Mouse (Mus musculus): ENCODE measurements around the gene Adgrg3. TPM values are rescaled to one million over a fixed set of nuclear protein-coding genes. Genes with fewer than 3 reads are reported as not detected.

The Adgrg3 gene
- polyA plus RNA-seq, 1 experiment from 2014 or later, result 2.8 TPM

DNA sequence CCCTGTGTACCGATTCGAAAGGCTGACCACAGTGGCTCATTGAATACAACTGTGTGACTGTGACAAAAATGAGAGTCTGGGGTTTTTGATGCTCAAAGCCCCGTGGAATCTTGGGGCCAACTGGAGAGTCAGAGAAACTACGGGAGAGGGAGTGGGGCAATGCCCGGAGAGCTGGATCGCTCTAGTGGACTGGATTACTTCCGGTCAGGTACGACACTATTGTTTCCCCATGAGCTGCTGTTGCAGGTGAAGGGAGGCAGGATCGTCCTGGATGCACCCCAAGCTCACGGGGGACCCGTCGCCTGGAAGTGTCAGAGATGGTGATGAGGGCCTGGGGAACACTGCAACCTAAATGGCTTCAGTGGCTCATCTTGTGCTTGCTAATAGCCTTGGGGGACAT, 21.5 kb upstream of the Adgrg3 start:
- no peak for DNase-seq (ENCODE audit: low spot score, missing footprints)
- 33% methylated on average over 12 of the region's 12 CpGs for WGBS
- Histone ChIP-seq H3K9ac (ENCODE audit: low read length) (peak overlapping the region; percentile 97), H3K27me3 (ENCODE audit: control insufficient read depth, insufficient read depth, low read length) (no peaks in the 10 kb centered on the region), H3K4me1 (ENCODE audit: control insufficient read depth, insufficient read depth, low read length) (peaks cover 67% of the 10 kb centered on the region), H3K9me3 (ENCODE audit: control insufficient read depth, low read length) (no peaks in the 10 kb centered on the region), H3K4me2 (peak overlapping the region; percentile 97), H3K4me3 (ENCODE audit: low read depth, low read length) (peak overlapping the region; percentile 68), H3K36me3 (ENCODE audit: control insufficient read depth, insufficient read depth, low read length) (no peaks in the 10 kb centered on the region), H3K27ac (ENCODE audit: low read depth, low read length) (peak overlapping the region; percentile 97; the same call in 1 of the 2 replicates)
- no peak for ATAC-seq (ENCODE audit: low FRiP score)

DNA sequence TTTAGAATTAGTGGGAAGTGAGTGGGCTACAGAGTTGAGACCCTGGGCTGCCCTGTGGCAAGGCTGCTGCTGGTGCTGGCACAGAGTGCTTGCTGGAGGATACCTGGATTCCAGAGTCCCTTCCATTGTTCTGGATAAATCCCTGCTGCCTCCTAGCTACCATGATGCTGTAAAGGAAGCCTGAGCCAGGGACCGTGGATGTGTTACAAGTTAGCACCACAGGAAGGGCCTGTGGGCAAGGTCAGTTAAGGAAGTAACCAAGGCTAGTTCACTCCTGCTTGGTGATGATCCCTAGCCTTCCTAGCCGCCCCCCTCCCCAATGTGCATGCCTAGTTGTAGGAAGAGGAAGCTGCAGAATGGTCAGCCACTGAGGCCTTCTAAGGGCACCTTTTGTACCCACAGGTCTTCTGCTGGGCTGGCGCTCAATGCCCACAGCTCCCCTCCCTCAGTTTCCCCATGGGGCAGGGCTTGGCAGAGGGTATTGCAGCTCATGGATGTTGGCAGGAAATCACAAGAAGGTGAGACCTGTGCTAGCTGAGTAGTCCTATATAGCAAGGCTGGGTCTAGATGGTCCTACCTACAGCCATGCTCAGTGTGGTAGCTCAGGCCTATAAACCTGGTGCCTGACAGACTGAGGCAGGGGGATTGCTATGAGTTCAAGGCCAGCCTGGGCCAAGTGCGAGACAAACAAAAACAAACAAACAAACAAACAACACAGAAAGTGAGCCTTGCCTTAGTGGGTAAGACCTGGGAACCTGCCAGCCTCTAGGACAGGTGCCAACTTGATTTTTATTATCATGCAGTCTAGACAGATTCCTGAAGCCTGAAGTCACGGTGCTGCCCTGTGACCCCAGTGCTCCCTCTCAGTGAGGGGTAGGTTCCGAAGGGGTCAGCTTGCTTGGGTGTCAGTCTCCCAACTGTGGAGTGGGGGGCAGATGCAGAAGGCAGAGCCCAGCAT, 20.3 kb upstream of the Adgrg3 start:
- Histone ChIP-seq H3K4me1 (ENCODE audit: control insufficient read depth, insufficient read depth, low read length) (peaks cover 74% of the 10 kb centered on the region), H3K4me2 (peak overlapping the region; percentile 97)
- DNase-seq (ENCODE audit: low spot score, missing footprints), result no peak

GRCm38 (mm10) chr8:94997857-94998243, 19.6 kb upstream of the Adgrg3 start:
- DNase-seq (ENCODE audit: low spot score, missing footprints) (no peak), ATAC-seq (ENCODE audit: low FRiP score) (no peak)
- H3K27me3 ChIP-seq (ENCODE audit: control insufficient read depth, insufficient read depth, low read length), result no peaks in the 10 kb centered on the region
- no peak overlapping the region; the same call in 1 of the 2 replicates for H3K27ac ChIP-seq (ENCODE audit: low read depth, low read length)
- WGBS, result 73% methylated on average over 6 of the region's 6 CpGs
- no peaks in the 10 kb centered on the region for H3K9me3 ChIP-seq (ENCODE audit: control insufficient read depth, low read length)
- 0 out of 2 replicates have a peak, but pooled peaks cover 3% of the 10 kb centered on the region for H3K36me3 ChIP-seq (ENCODE audit: control insufficient read depth, insufficient read depth, low read length)
- peak overlapping the region; percentile 68 for H3K4me3 ChIP-seq (ENCODE audit: low read depth, low read length)
- peak overlapping the region; percentile 53 for H3K9ac ChIP-seq (ENCODE audit: low read length)
- H3K4me2 ChIP-seq, result peak overlapping the region; percentile 97
- H3K4me1 ChIP-seq (ENCODE audit: control insufficient read depth, insufficient read depth, low read length), result peaks cover 68% of the 10 kb centered on the region

More for the DNA sequence above, 20.3 kb upstream of the Adgrg3 start:
- H3K36me3 ChIP-seq (ENCODE audit: control insufficient read depth, insufficient read depth, low read length), result 0 out of 2 replicates have a peak, but pooled peaks cover 2% of the 10 kb centered on the region
- H3K27me3 ChIP-seq (ENCODE audit: control insufficient read depth, insufficient read depth, low read length), result no peaks in the 10 kb centered on the region
- no peak for ATAC-seq (ENCODE audit: low FRiP score)
- 56% methylated on average over 6 of the region's 6 CpGs for WGBS
- H3K9ac ChIP-seq (ENCODE audit: low read length), result peak overlapping the region; percentile 97
- H3K27ac ChIP-seq (ENCODE audit: low read depth, low read length), result peak overlapping the region; percentile 97
- H3K9me3 ChIP-seq (ENCODE audit: control insufficient read depth, low read length), result no peaks in the 10 kb centered on the region
- H3K4me3 ChIP-seq (ENCODE audit: low read depth, low read length), result peak overlapping the region; percentile 68

DNA sequence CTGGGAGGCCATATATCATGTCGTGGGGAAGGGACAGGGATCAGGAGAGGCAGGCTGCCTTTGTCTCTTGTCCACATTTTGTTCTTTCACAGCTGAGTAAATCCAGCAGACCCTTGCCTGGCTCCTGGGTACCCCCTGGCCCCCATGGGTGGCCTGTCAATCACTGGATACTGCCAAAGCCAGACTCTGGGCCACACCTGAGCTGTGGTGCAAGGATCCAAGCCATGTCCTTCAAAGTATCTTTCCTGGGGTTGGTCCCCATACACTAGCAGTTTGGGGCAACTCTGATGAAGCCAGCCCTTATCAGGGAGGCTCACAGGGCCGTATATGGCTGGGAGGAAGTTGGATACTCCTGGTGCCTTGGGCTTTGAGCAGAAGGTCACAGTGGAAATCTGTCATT, 19.1 kb upstream of the Adgrg3 start:
- Histone ChIP-seq H3K4me1 (ENCODE audit: control insufficient read depth, insufficient read depth, low read length) (peaks cover 63% of the 10 kb centered on the region), H3K9ac (ENCODE audit: low read length) (peak overlapping the region; percentile 53), H3K27ac (ENCODE audit: low read depth, low read length) (peak overlapping the region; percentile 12; the same call in 1 of the 2 replicates), H3K4me2 (peak overlapping the region; percentile 97), H3K27me3 (ENCODE audit: control insufficient read depth, insufficient read depth, low read length) (no peaks in the 10 kb centered on the region), H3K36me3 (ENCODE audit: control insufficient read depth, insufficient read depth, low read length) (peaks cover 8% of the 10 kb centered on the region), H3K9me3 (ENCODE audit: control insufficient read depth, low read length) (no peaks in the 10 kb centered on the region), H3K4me3 (ENCODE audit: low read depth, low read length) (peak overlapping the region; percentile 68)
- WGBS, result 44% methylated on average over 2 of the region's 2 CpGs
- no peak for DNase-seq (ENCODE audit: low spot score, missing footprints)
- ATAC-seq (ENCODE audit: low FRiP score), result no peak

GRCm38 (mm10) chr8:94999004-94999403, 18.5 kb upstream of the Adgrg3 start:
- DNase-seq (ENCODE audit: low spot score, missing footprints) (no peak), ATAC-seq (ENCODE audit: low FRiP score) (no peak)
- Histone ChIP-seq H3K4me2 (peak overlapping the region; percentile 97), H3K4me3 (ENCODE audit: low read depth, low read length) (0 out of 2 replicates have a peak overlapping the region, but pooled peaks have one; percentile 3), H3K4me1 (ENCODE audit: control insufficient read depth, insufficient read depth, low read length) (peaks cover 58% of the 10 kb centered on the region), H3K9me3 (ENCODE audit: control insufficient read depth, low read length) (no peaks in the 10 kb centered on the region), H3K9ac (ENCODE audit: low read length) (peak overlapping the region; percentile 21; the same call in 1 of the 2 replicates), H3K36me3 (ENCODE audit: control insufficient read depth, insufficient read depth, low read length) (peaks cover 13% of the 10 kb centered on the region), H3K27ac (ENCODE audit: low read depth, low read length) (0 out of 2 replicates have a peak overlapping the region, but pooled peaks have one; percentile 7), H3K27me3 (ENCODE audit: control insufficient read depth, insufficient read depth, low read length) (no peaks in the 10 kb centered on the region)
- 47% methylated on average over 6 of the region's 6 CpGs for WGBS

GRCm38 (mm10) chr8:94999956-95000355, 17.5 kb upstream of the Adgrg3 start:
- 47% methylated on average over 6 of the region's 6 CpGs for WGBS
- H3K36me3 ChIP-seq (ENCODE audit: control insufficient read depth, insufficient read depth, low read length), result peaks cover 21% of the 10 kb centered on the region
- H3K27me3 ChIP-seq (ENCODE audit: control insufficient read depth, insufficient read depth, low read length), result no peaks in the 10 kb centered on the region
- no peaks in the 10 kb centered on the region for H3K9me3 ChIP-seq (ENCODE audit: control insufficient read depth, low read length)
- H3K4me2 ChIP-seq, result peak overlapping the region; percentile 97
- DNase-seq (ENCODE audit: low spot score, missing footprints) (no peak), ATAC-seq (ENCODE audit: low FRiP score) (no peak)
- H3K9ac ChIP-seq (ENCODE audit: low read length), result peak overlapping the region; percentile 53
- peaks cover 58% of the 10 kb centered on the region for H3K4me1 ChIP-seq (ENCODE audit: control insufficient read depth, insufficient read depth, low read length)
- peak overlapping the region; percentile 14; the same call in 1 of the 2 replicates for H3K4me3 ChIP-seq (ENCODE audit: low read depth, low read length)
- peak overlapping the region; percentile 82 for H3K27ac ChIP-seq (ENCODE audit: low read depth, low read length)

GRCm38 (mm10) chr8:95000684-95001083, 16.8 kb upstream of the Adgrg3 start:
- peaks cover 58% of the 10 kb centered on the region for H3K4me1 ChIP-seq (ENCODE audit: control insufficient read depth, insufficient read depth, low read length)
- H3K27ac ChIP-seq (ENCODE audit: low read depth, low read length), result peak overlapping the region; percentile 82
- no peaks in the 10 kb centered on the region for H3K27me3 ChIP-seq (ENCODE audit: control insufficient read depth, insufficient read depth, low read length)
- peak; percentile 97 for DNase-seq (ENCODE audit: low spot score, missing footprints)
- H3K9me3 ChIP-seq (ENCODE audit: control insufficient read depth, low read length), result no peaks in the 10 kb centered on the region
- WGBS, result 13% methylated on average over 5 of the region's 5 CpGs
- no peak overlapping the region; the same call in 1 of the 2 replicates for H3K4me3 ChIP-seq (ENCODE audit: low read depth, low read length)
- H3K36me3 ChIP-seq (ENCODE audit: control insufficient read depth, insufficient read depth, low read length), result peaks cover 28% of the 10 kb centered on the region
- ATAC-seq (ENCODE audit: low FRiP score), result peak; percentile 79
- H3K9ac ChIP-seq (ENCODE audit: low read length), result peak overlapping the region; percentile 46
- peak overlapping the region; percentile 97 for H3K4me2 ChIP-seq

DNA sequence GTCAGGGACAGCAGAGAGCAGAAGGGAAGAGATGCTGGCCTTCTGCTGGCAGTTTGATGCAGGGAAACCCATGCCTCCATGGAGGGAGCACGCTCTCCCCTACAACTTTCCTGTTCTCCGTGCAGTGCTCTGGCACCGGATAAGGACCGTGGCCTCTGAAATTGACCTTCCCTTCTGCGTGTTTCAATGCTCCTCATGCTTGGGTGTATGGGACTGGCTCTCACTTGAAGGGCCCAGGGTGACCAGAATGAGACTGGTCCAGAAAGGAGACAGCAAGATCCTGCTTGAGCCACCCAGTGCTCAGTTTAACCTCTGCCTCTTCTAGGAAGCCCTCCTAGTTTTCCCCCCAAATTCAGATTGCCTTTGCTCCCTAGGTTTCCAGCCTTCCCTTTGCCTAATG, 16.3 kb upstream of the Adgrg3 start:
- Histone ChIP-seq H3K27ac (ENCODE audit: low read depth, low read length) (peak overlapping the region; percentile 82), H3K4me2 (peak overlapping the region; percentile 97), H3K4me3 (ENCODE audit: low read depth, low read length) (no peak overlapping the region), H3K27me3 (ENCODE audit: control insufficient read depth, insufficient read depth, low read length) (no peaks in the 10 kb centered on the region), H3K36me3 (ENCODE audit: control insufficient read depth, insufficient read depth, low read length) (peaks cover 30% of the 10 kb centered on the region), H3K4me1 (ENCODE audit: control insufficient read depth, insufficient read depth, low read length) (peaks cover 58% of the 10 kb centered on the region), H3K9ac (ENCODE audit: low read length) (peak overlapping the region; percentile 46), H3K9me3 (ENCODE audit: control insufficient read depth, low read length) (no peaks in the 10 kb centered on the region)
- DNase-seq (ENCODE audit: low spot score, missing footprints), result no peak
- ATAC-seq (ENCODE audit: low FRiP score), result peak; percentile 14
- 65% methylated on average over 5 of the region's 5 CpGs for WGBS

GRCm38 (mm10) chr8:95001655-95002054, 15.8 kb upstream of the Adgrg3 start:
- Histone ChIP-seq H3K4me1 (ENCODE audit: control insufficient read depth, insufficient read depth, low read length) (peaks cover 54% of the 10 kb centered on the region), H3K27ac (ENCODE audit: low read depth, low read length) (no peak overlapping the region; the same call in 1 of the 2 replicates), H3K36me3 (ENCODE audit: control insufficient read depth, insufficient read depth, low read length) (peaks cover 33% of the 10 kb centered on the region), H3K4me3 (ENCODE audit: low read depth, low read length) (no peak overlapping the region), H3K27me3 (ENCODE audit: control insufficient read depth, insufficient read depth, low read length) (no peaks in the 10 kb centered on the region), H3K4me2 (0 out of 2 replicates have a peak overlapping the region, but pooled peaks have one; percentile 97), H3K9ac (ENCODE audit: low read length) (no peak overlapping the region), H3K9me3 (ENCODE audit: control insufficient read depth, low read length) (no peaks in the 10 kb centered on the region)
- WGBS, result 10% methylated on average over 7 of the region's 7 CpGs
- ATAC-seq (ENCODE audit: low FRiP score), result peak; percentile 67
- peak; percentile 98 for DNase-seq (ENCODE audit: low spot score, missing footprints)

Data from midbrain, embryonic 11.5 days (tissue).